Mouse (Mus musculus) heart, adult 2 months (tissue): ENCODE results near the gene Rnaseh1. TPM values are rescaled to one million over a fixed set of nuclear protein-coding genes. Genes with fewer than 3 reads are reported as not detected.

Source experiments
- DNase-seq, 2 experiments: peaks; one replicate each; pipeline ENCODE4 v3.0.0; 2021
- H3K27ac ChIP-seq: fragments of 200-600 bp; 2 replicates; pipeline ENCODE4 v1.8.1; 2022
- H3K27me3 ChIP-seq: fragments of 200-500 bp; 2 replicates; pipeline ENCODE4 v1.6.1; 2012; ENCODE audit warnings: mild to moderate bottlenecking, low read length, inconsistent platforms, mixed read lengths; ENCODE audit not compliant: control insufficient read depth, insufficient read depth
- H3K36me3 ChIP-seq: fragments of 200-500 bp; 2 replicates; pipeline ENCODE4 v1.6.1; 2012; ENCODE audit warnings: low read length, inconsistent platforms; ENCODE audit not compliant: control insufficient read depth, insufficient read depth
- H3K4me1 ChIP-seq: fragments of 200-500 bp; 2 replicates; pipeline ENCODE4 v1.6.1; 2011; ENCODE audit warnings: low read length; ENCODE audit not compliant: control insufficient read depth, insufficient read depth
- H3K4me3 ChIP-seq: fragments of 200-600 bp; 2 replicates; pipeline ENCODE4 v1.8.1; 2022
- H3K79me2 ChIP-seq: fragments of 200-500 bp; replicated peaks from 2 replicates; pipeline ENCODE4 v1.6.1; 2012; ENCODE audit warnings: mild to moderate bottlenecking, inconsistent platforms, low read length, moderate library complexity, mixed read lengths; ENCODE audit not compliant: control insufficient read depth, insufficient read depth
- H3K9ac ChIP-seq: fragments of 200-500 bp; 2 replicates; pipeline ENCODE4 v1.6.1; 2012; ENCODE audit warnings: low read depth, mild to moderate bottlenecking, control low read depth, inconsistent platforms, low read length, mixed read lengths
- CTCF ChIP-seq: fragments of 200-600 bp; IDR thresholded peaks from 2 replicates; pipeline ENCODE4 v1.8.1; 2022; ENCODE audit warnings: antibody characterized with exemption, mild to moderate bottlenecking, moderate library complexity
- EP300 ChIP-seq: fragments of 200-500 bp; IDR thresholded peaks from 2 replicates; pipeline ENCODE4 v1.6.1; 2011; ENCODE audit warnings: low read depth, low read length, control low read depth; ENCODE audit not compliant: insufficient read depth
- POLR2A ChIP-seq: fragments of 200-500 bp; IDR thresholded peaks from 2 replicates; pipeline ENCODE4 v1.6.1; 2011; ENCODE audit warnings: mild to moderate bottlenecking, low read depth, low read length, control low read depth; ENCODE audit not compliant: insufficient read depth
- WGBS: fragments of 180-500 bp; shearing (Covaris S2); methylation state at CpG from one replicate; pipeline ENCODE4 v1.1.7; 2018; 5-methylcytosine and 5-hydroxymethylcytosine counted together
- intact Hi-C: fragments of 180-260 bp; cut with DNase I; formaldehyde crosslinking; loops from one replicate; pipeline ENCODE4 v1.15.1; 2025
- long read RNA-seq: library from polyadenylated mRNA; stranded (forward); transcript quantifications from one replicate; pipeline ENCODE4 v2.0.0, GENCODE M21; 2021
- polyA plus RNA-seq: library from polyadenylated mRNA; depleted of rRNA; stranded (reverse); fragments of >200 nt; gene quantifications from 2 replicates; pipeline ENCODE4 v1.2.3, GENCODE M21; 2012; rRNA removed
- total RNA-seq, 2 experiments: library from RNA; stranded (reverse); gene quantifications; 2 replicates each; pipeline ENCODE4 v1.2.3; 2021

Gene Rnaseh1
- total RNA-seq, result 1 to 10 TPM; 6.9 to 8.4 TPM
- polyA plus RNA-seq, result 7.0 and 7.7 TPM in 2 replicates
- long read RNA-seq, transcript Rnaseh1-201 (8 exons, 1,455 nt), result major isoform, 5 of 5 reads
- long read RNA-seq, partial matches to known transcripts, result 0 of 5 reads
- long read RNA-seq, other reads (novel, unspliced or antisense), result 0 of 5 reads

- intact Hi-C loops, result loop anchor here (1.0 kb wide), 1 partner anchor 13 kb away; no protein-coding TSS in a partner anchor
- TF ChIP-seq EP300, result peak; percentile 54; the same call in 1 of the 2 replicates
- peak; percentile 89 for TF ChIP-seq POLR2A
- TF ChIP-seq CTCF, result no peak
- no peaks in the 10 kb centered on the region for H3K27me3 ChIP-seq
- 2% methylated on average over 52 of the region's 52 CpGs for WGBS
- no peaks in the 10 kb centered on the region for H3K36me3 ChIP-seq
- DNase-seq, result peak; percentile 92 to 95
- 0 out of 2 replicates have a peak, but pooled peaks cover 2% of the 10 kb centered on the region for H3K4me1 ChIP-seq
- peak within 1 kb of the TSS; percentile 42 for H3K27ac ChIP-seq
- no peaks in the 10 kb centered on the region for H3K79me2 ChIP-seq
- peak within 1 kb of the TSS; percentile 76 for H3K4me3 ChIP-seq
- H3K9ac ChIP-seq, result peak within 1 kb of the TSS; percentile 79
These were observed at the start of gene Rnaseh1 for GRCm38 (mm10) chr12:28649141-28650110. TSS of gene Rnaseh1 (plus strand) at chr12:28649602.

DNA sequence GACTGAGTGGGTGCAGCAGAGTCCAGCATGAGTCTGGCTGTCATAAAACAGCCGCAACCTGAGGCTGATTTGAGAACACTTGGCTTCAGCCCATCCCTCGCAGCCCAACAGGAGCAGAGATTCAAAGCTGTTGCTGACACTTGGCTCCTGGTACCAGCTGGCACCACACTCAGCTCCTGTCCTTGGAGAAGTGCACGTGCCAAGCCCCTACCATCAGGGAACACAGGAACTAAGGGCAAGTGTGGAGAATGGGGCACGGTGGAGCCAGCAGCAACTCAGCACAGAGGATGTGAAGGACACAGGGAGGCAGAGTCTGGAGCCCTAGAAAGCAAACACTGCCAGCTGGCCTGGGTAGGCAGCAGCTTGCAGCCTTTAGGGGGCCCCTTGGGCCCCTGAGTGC, 47.1 kb upstream of the Rnaseh1 start:
- 21% methylated on average over 4 of the region's 4 CpGs for WGBS
- H3K4me3 ChIP-seq, result no peak overlapping the region
- H3K79me2 ChIP-seq, result no peaks in the 10 kb centered on the region
- H3K27me3 ChIP-seq, result no peaks in the 10 kb centered on the region
- H3K4me1 ChIP-seq, result no peaks in the 10 kb centered on the region
- no peak overlapping the region for H3K27ac ChIP-seq
- intact Hi-C loops, result no loop called here
- no peaks in the 10 kb centered on the region for H3K36me3 ChIP-seq
- no peak overlapping the region for H3K9ac ChIP-seq
- peak; percentile 53 to 80 for DNase-seq
- TF ChIP-seq EP300 (no peak), CTCF (no peak), POLR2A (no peak)

GRCm38 (mm10) chr12:28603494-28603893, 45.9 kb upstream of the Rnaseh1 start:
- no peak overlapping the region for H3K27ac ChIP-seq
- peaks cover 2% of the 10 kb centered on the region; the same call in 1 of the 2 replicates for H3K4me1 ChIP-seq
- H3K36me3 ChIP-seq, result no peaks in the 10 kb centered on the region
- H3K79me2 ChIP-seq, result no peaks in the 10 kb centered on the region
- DNase-seq, result no peak
- TF ChIP-seq CTCF (no peak), EP300 (no peak), POLR2A (no peak)
- H3K9ac ChIP-seq, result no peak overlapping the region
- WGBS, result 69% methylated on average over 1 of the region's 1 CpGs
- intact Hi-C loops, result no loop called here
- H3K27me3 ChIP-seq, result no peaks in the 10 kb centered on the region
- no peak overlapping the region for H3K4me3 ChIP-seq

- Histone ChIP-seq H3K9ac (no peak overlapping the region), H3K36me3 (no peaks in the 10 kb centered on the region), H3K79me2 (no peaks in the 10 kb centered on the region), H3K4me3 (no peak overlapping the region), H3K27ac (no peak overlapping the region), H3K4me1 (peaks cover 2% of the 10 kb centered on the region; the same call in 1 of the 2 replicates), H3K27me3 (no peaks in the 10 kb centered on the region)
- DNase-seq, result no peak
- intact Hi-C loops, result no loop called here
- 48% methylated on average over 17 of the region's 17 CpGs for WGBS
- no peak for TF ChIP-seq POLR2A
- TF ChIP-seq CTCF, result no peak
- no peak for TF ChIP-seq EP300
These were observed 41.7 kb upstream of the Rnaseh1 start for GRCm38 (mm10) chr12:28607546-28608305.

DNA sequence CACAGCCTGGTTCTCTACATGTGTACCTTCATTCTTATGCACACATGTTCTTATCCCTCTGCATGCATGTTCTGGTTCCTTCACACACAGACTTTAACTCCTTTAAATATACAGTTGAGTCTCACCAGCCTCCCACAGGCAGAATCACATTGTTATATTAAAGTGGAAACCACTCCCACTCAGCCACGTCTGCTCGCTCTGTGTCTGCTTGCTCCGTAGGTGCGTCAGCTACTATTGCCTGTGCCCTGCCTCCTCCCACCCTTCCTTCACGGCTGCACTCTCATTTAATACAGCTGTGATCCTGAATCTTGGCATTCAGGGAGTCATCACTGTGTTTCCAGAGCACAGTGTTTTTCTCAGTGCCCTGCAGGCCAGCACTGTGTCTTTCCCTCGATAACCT, 37.0 kb upstream of the Rnaseh1 start:
- TF ChIP-seq CTCF (no peak), POLR2A (no peak), EP300 (no peak)
- 56% methylated on average over 6 of the region's 6 CpGs for WGBS
- intact Hi-C loops, result no loop called here

More for the DNA sequence above, 37.0 kb upstream of the Rnaseh1 start:
- no peak for DNase-seq
- Histone ChIP-seq H3K27me3 (no peaks in the 10 kb centered on the region), H3K4me3 (no peak overlapping the region), H3K79me2 (no peaks in the 10 kb centered on the region), H3K4me1 (peaks cover under 1% of the 10 kb centered on the region; the same call in 1 of the 2 replicates), H3K36me3 (no peaks in the 10 kb centered on the region), H3K27ac (no peak overlapping the region), H3K9ac (no peak overlapping the region)
